Mouse (Mus musculus) limb, embryonic 14.5 days (tissue): ENCODE results near the gene Commd6. TPM values are rescaled to one million over a fixed set of nuclear protein-coding genes. Genes with fewer than 3 reads are reported as not detected.
"Not testable (repeated sequence)": the region's sequence is repeated elsewhere in the genome, so short reads cannot be mapped to it uniquely, and the experiment has no call there.

Source experiments
- ATAC-seq: fragments of 200-750 bp; cut with Nextera tagmentation; 2 replicates; pipeline ENCODE4 v1.8.0; 2017; ENCODE audit warnings: low read depth, moderate number of reproducible peaks, moderate TSS enrichment; ENCODE audit not compliant: low FRiP score
- DNase-seq: peaks from one replicate; pipeline ENCODE4 v3.0.0-alpha.2; 2015; ENCODE audit warnings: low spot score
- H3K27ac ChIP-seq: fragments of 300-500 bp; sonication (generic); replicated peaks from 2 replicates; pipeline ENCODE4 v1.5.1; 2014; ENCODE audit warnings: low read depth, mild to moderate bottlenecking, low read length, moderate library complexity, mixed read lengths
- H3K27me3 ChIP-seq: fragments of 300-500 bp; sonication (generic); 2 replicates; pipeline ENCODE4 v1.6.1; 2014; ENCODE audit warnings: low read length, mixed read lengths; ENCODE audit not compliant: control insufficient read depth, insufficient read depth
- H3K36me3 ChIP-seq: fragments of 300-500 bp; sonication (generic); 2 replicates; pipeline ENCODE4 v1.6.1; 2014; ENCODE audit warnings: mild to moderate bottlenecking, low read length, moderate library complexity, mixed read lengths; ENCODE audit not compliant: control insufficient read depth, insufficient read depth
- H3K4me1 ChIP-seq: fragments of 300-500 bp; sonication (generic); 2 replicates; pipeline ENCODE4 v1.6.1; 2014; ENCODE audit warnings: antibody characterized with exemption, low read length, mixed read lengths; ENCODE audit not compliant: control insufficient read depth, insufficient read depth
- H3K4me2 ChIP-seq: fragments of 300-500 bp; sonication (generic); replicated peaks from 2 replicates; pipeline ENCODE4 v1.6.1; 2014; ENCODE audit warnings: low read depth, mild to moderate bottlenecking, low read length, moderate library complexity; ENCODE audit not compliant: severe bottlenecking
- H3K4me3 ChIP-seq: fragments of 300-500 bp; sonication (generic); replicated peaks from 2 replicates; pipeline ENCODE4 v1.5.1; 2014; ENCODE audit warnings: low read length
- H3K9ac ChIP-seq: fragments of 300-500 bp; sonication (generic); 2 replicates; pipeline ENCODE4 v1.6.1; 2014; ENCODE audit warnings: mild to moderate bottlenecking, low read depth, low read length, moderate library complexity; ENCODE audit not compliant: severe bottlenecking
- H3K9me3 ChIP-seq: fragments of 300-500 bp; sonication (generic); 2 replicates; pipeline ENCODE4 v1.6.1; 2016; ENCODE audit warnings: low read length; ENCODE audit not compliant: control insufficient read depth
- POLR2A ChIP-seq: fragments of 200-500 bp; IDR thresholded peaks from 2 replicates; pipeline ENCODE4 v1.8.0; 2012; ENCODE audit warnings: inconsistent platforms, mild to moderate bottlenecking, moderate library complexity, borderline replicate concordance; ENCODE audit not compliant: insufficient read depth, insufficient read length; ENCODE audit errors: extremely low read depth
- WGBS: fragments of 180-500 bp; shearing (Covaris S2); extraction: QIAGEN DNeasy Blood & Tissue Kit; methylation state at CpG from one replicate; pipeline ENCODE4 v1.1.7; 2014; 5-methylcytosine and 5-hydroxymethylcytosine counted together
- polyA plus RNA-seq, 2 experiments: library from polyadenylated mRNA; depleted of rRNA in 1 of 2; stranded (reverse) in 1 of 2; unstranded in 1 of 2; fragments of >200 nt; fragmentation: Nextera tagmentation in 1 of 2; extraction: Ambion mirVana in 1 of 2; gene quantifications; 2 replicates each; pipeline versions ENCODE4 v1.2.1 to v1.2.3; 2012 to 2014

Gene Commd6
- polyA plus RNA-seq, 2 experiments: 40.9 to 76.5 TPM

GRCm38 (mm10) chr14:101591101-101591500 is 49.4 kb downstream of the Commd6 start:
- no peak for DNase-seq
- Histone ChIP-seq H3K27ac (no peak overlapping the region), H3K9me3 (no peaks in the 10 kb centered on the region), H3K4me2 (no peak overlapping the region), H3K9ac (no peak overlapping the region), H3K4me3 (no peak overlapping the region), H3K4me1 (no peaks in the 10 kb centered on the region), H3K36me3 (no peaks in the 10 kb centered on the region), H3K27me3 (no peaks in the 10 kb centered on the region)
- WGBS: 67% methylated on average over 5 of the region's 5 CpGs
- ATAC-seq: no peak
- TF ChIP-seq POLR2A: no peak

DNA sequence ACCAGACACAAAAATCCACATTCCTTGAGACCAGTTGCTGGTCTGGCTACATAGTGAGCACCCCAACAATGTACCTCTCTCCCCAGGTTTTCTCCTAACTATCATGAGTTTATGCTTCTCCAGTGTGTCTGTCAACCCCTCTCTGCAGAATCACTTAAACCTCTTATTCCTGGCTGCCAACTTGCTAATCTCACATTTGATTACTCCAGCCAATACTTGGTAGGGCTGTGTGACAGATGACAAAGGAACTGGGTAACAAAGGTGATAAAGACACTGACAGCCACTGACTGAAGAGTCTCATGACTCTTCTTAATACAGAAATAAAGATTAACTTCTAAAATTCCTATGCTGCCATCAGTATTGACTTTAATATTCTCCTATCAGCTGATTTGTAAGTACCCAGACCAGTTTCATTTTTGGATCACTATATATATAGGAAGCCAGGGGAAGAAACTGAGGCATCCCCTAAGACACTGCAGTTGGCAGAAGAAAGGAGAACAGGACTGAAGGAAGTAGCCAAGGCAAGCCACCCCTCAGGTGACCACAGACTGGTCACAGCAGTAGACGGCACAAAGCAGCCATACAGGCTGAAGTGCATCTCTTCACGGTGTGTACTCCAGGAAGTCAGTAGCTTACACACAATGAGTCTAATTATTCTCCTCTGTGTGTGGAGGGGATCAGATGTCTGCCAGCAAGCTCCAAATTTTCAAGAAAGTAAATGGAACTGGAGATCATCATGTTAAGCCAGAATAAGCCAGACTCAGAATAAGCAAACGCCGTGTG is 52.1 kb downstream of the Commd6 start:
- H3K4me1 ChIP-seq, H3K4me3 ChIP-seq, H3K27me3 ChIP-seq, H3K27ac ChIP-seq, H3K4me2 ChIP-seq, H3K36me3 ChIP-seq, H3K9ac ChIP-seq, H3K9me3 ChIP-seq, ATAC-seq, DNase-seq: not testable (repeated sequence)
- 71% methylated on average over 2 of the region's 4 CpGs for WGBS

GRCm38 (mm10) chr14:101587366-101588040 is 53.0 kb downstream of the Commd6 start:
- H3K4me1 ChIP-seq, H3K4me3 ChIP-seq, H3K4me2 ChIP-seq, H3K27ac ChIP-seq, H3K9ac ChIP-seq, H3K9me3 ChIP-seq, H3K36me3 ChIP-seq, H3K27me3 ChIP-seq: not testable (repeated sequence)
- 10% methylated on average over 4 of the region's 6 CpGs for WGBS
- DNase-seq (peak; percentile 28), ATAC-seq (peak; percentile 50; the same call in 1 of the 2 replicates)

DNA sequence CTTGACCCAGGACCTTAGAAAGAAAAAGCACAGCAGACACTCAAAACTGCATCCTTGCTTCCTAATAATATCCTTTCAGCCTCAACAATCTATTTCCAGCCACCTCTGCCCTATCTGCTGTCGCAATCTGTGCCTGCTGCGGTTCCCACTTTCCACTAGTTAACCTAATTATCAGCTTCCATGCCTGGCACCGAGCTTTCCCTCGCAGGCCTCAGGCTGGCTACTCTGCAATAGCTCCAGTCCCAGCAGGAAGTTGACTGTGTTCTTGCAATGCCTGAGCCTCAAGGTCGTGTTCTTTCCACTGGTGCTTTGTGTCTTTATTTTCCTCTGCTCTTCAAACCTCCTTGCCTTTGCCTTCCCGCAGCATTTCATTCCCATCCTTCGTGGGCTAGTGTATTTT is 54.4 kb downstream of the Commd6 start:
- ATAC-seq: no peak
- no peak overlapping the region for H3K9ac ChIP-seq
- no peaks in the 10 kb centered on the region for H3K9me3 ChIP-seq
- H3K4me1 ChIP-seq: no peaks in the 10 kb centered on the region
- H3K36me3 ChIP-seq: no peaks in the 10 kb centered on the region
- no peak overlapping the region for H3K4me3 ChIP-seq
- no peak overlapping the region for H3K4me2 ChIP-seq
- no peak for TF ChIP-seq POLR2A
- WGBS: 52% methylated on average over 7 of the region's 7 CpGs
- DNase-seq: no peak
- H3K27ac ChIP-seq: no peak overlapping the region
- no peaks in the 10 kb centered on the region for H3K27me3 ChIP-seq

Other genes starting within 250 kb of the Commd6 start
- gene Tbc1d4, start 31.5 kb downstream of the Commd6 start, polyA plus RNA-seq (2012; rRNA removed): 12.4 and 12.6 TPM in 2 replicates
- gene Tbc1d4, start 31.5 kb downstream of the Commd6 start, polyA plus RNA-seq (2014; fragmentation: Nextera tagmentation; extraction: Ambion mirVana): 11.9 and 13.0 TPM in 2 replicates
- gene Uchl3, start 13.3 kb upstream of the Commd6 start, polyA plus RNA-seq (2012; rRNA removed): 41.4 and 61.5 TPM in 2 replicates
- 112 and 115 TPM in 2 replicates for gene Uchl3, start 13.3 kb upstream of the Commd6 start, polyA plus RNA-seq (2014; fragmentation: Nextera tagmentation; extraction: Ambion mirVana)
- gene Gm9922, start 89.1 kb upstream of the Commd6 start, polyA plus RNA-seq (2012; rRNA removed): 3.4 and 3.6 TPM in 2 replicates
- gene Gm9922, start 89.1 kb upstream of the Commd6 start, polyA plus RNA-seq (2014; fragmentation: Nextera tagmentation; extraction: Ambion mirVana): 3.7 and 3.8 TPM in 2 replicates
- gene Lmo7, start 89.3 kb upstream of the Commd6 start, polyA plus RNA-seq (2012; rRNA removed): 21.6 and 23.2 TPM in 2 replicates
- gene Lmo7, start 89.3 kb upstream of the Commd6 start, polyA plus RNA-seq (2014; fragmentation: Nextera tagmentation; extraction: Ambion mirVana): 25.1 and 26.2 TPM in 2 replicates